Mouse (Mus musculus) cerebellum, adult 18-20 months (tissue): Measurements from ENCODE around the gene Ina.
A peak's percentile ranks its signal among the peaks of the same experiment; 100 is the strongest.

Experiments used
- DNase-seq, 2 experiments: peaks; one replicate each; pipeline ENCODE4 v3.0.0; 2021

The Ina gene

GRCm38 (mm10) chr19:47065860-47066259 is 51.4 kb downstream of the Ina start:
- no peak for DNase-seq

GRCm38 (mm10) chr19:47067096-47067882 is 52.8 kb downstream of the Ina start, which contains the start of gene Taf5:
Gene Taf5 (plus strand): TSS chr19:47067746.
- DNase-seq = peak; percentile 97 to 98

GRCm38 (mm10) chr19:47067924-47068611 is 53.6 kb downstream of the Ina start:
- peak; percentile 82 for DNase-seq
